Mouse (Mus musculus) gastrocnemius, postnatal 36 days (tissue): ENCODE measurements around the gene Cry2. TPM values are rescaled to one million over a fixed set of nuclear protein-coding genes. Genes with fewer than 3 reads are reported as not detected.
A peak's percentile ranks its signal among the peaks of the same experiment; 100 is the strongest.

Source experiments
- DNase-seq, 2 experiments: peaks; one replicate each; pipeline ENCODE4 v3.0.0; 2022
- intact Hi-C: fragments of 180-260 bp; cut with DNase I; formaldehyde crosslinking; loops from one replicate; pipeline ENCODE4 v1.15.1; 2025
- total RNA-seq, 2 experiments: library from RNA; stranded (reverse); gene quantifications; 2 replicates each; pipeline ENCODE4 v1.2.3; 2021

The Cry2 gene
- total RNA-seq, 2 experiments from 2014 or later = 16.9 to 21.9 TPM

- intact Hi-C loops = loop anchor here (2.0 to 5.0 kb wide), 2 partner anchors 42 to 58 kb away; no protein-coding TSS in a partner anchor
- peak; percentile 90 to 94 for DNase-seq
Measured at GRCm38 (mm10) chr2:92375099-92375623, 58.7 kb downstream of the Cry2 start.

DNA sequence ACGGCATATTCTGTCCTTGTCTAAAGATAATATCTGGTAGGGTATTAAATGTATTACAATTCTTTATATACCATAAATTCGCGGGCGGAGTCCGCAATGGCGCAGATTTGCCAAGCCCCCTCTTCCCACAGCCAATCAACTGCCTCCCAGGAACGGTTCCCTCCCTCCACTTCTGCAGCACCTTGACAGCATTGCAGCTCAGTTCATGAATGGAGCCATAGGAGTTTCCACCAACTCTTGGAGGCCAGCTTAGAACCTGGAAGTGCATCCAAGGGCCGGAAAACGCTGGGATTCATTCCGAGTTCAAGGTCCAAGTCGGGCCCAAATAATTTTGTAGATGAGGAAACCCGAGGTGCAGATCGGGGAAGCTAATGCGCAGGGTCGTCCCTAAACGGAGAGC, 59.3 kb downstream of the Cry2 start, which contains the start of the genes Pex16 and Large2:
Pex16 (plus strand) TSS at position 163 of the 400 bp plus-strand sequence.
Large2 (minus strand) TSS at position 356 of the 400 bp plus-strand sequence.
- no peak for DNase-seq
- intact Hi-C loops = loop anchor here (2.0 kb wide), 1 partner anchor 58 kb away; no protein-coding TSS in a partner anchor

GRCm38 (mm10) chr2:92373437-92373813, 60.4 kb downstream of the Cry2 start:
- no peak for DNase-seq
- intact Hi-C loops = no loop called here

GRCm38 (mm10) chr2:92372767-92373436, 60.9 kb downstream of the Cry2 start:
- intact Hi-C loops = no loop called here
- DNase-seq = no peak

GRCm38 (mm10) chr2:92371971-92372690, 61.7 kb downstream of the Cry2 start:
- no peak for DNase-seq
- intact Hi-C loops = no loop called here

DNA sequence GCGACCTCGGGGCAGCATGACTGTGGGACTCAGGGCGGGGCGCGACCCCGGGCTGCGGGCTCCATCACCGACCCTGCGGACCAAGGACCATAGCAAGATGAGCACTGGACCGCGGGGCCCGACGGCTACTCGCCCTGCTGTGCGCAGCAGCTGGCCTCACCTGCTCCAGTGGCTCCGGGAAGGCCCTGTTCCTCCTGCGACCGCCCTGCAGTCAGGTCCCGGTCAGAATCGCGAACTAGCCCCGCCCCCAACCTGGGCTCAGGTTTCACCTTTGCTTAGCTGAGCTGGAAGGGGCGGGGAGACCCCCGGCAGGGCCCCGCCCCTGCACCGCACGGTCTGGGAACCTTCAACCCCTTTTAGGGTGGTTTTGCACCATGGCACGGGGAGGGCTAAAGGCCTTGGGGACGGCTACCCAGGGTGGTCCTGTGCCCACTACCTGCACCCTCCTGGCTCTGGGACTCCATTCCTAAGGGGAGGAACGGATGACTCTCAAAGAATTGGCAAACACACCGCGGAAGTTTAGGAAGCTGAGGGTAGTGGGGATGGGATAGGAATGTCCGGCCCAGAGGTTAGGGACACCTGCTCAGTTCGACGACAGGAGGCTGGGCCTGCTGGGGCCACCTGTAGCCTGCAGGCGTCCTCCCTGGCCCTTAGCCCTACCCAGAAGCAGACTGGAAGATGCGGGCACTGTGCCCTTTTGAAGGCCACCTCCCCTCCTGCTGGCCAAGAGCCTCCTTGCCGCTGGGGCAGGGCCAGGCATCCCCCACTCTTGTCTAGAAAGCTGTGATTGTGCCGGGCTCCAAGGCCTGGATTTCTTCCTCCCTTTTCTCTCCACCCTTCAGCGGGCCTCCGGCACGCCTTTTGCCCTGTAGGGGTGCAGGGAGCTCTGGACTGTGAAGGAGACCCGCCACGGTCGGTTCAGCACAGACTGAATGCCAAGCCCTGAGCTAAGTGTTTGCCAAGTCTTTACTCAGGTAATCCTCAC, 62.7 kb downstream of the Cry2 start:
- no peak for DNase-seq
- intact Hi-C loops = no loop called here

GRCm38 (mm10) chr2:92370375-92370774, 63.5 kb downstream of the Cry2 start:
- DNase-seq = no peak
- intact Hi-C loops = no loop called here

- DNase-seq = no peak
- intact Hi-C loops = no loop called here
Measured at GRCm38 (mm10) chr2:92367383-92368029, 66.3 kb downstream of the Cry2 start.

GRCm38 (mm10) chr2:92365568-92365967, 68.3 kb downstream of the Cry2 start:
- intact Hi-C loops = no loop called here

DNA sequence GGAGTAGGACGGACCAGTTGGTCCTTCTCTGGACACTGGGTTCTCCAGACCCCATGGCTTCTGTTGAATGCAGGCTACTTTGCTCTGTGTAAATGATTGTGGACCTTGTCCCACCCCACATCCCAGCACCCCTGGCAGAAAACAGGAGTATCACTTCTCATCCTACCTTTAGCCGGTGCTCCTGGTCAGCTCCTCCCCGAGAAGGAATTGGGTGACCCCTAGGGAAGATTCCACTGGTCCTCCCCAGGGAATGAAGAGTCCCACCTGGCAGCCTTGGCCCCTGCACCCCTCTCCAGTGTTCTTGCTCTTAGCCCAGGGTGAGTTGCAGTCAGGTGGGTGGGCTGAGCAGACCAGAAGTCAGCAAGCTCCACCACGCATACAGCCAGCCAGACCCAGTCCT, 69.8 kb downstream of the Cry2 start:
- intact Hi-C loops = no loop called here
- DNase-seq = no peak

More at GRCm38 (mm10) chr2:92365568-92365967, 68.3 kb downstream of the Cry2 start:
- DNase-seq = no peak

- peak in 1 of 2 experiments; percentile 6 for DNase-seq
- intact Hi-C loops = no loop called here
Measured at GRCm38 (mm10) chr2:92362571-92363228, 71.1 kb downstream of the Cry2 start.

- no peak for DNase-seq
- intact Hi-C loops = no loop called here
Measured at GRCm38 (mm10) chr2:92361795-92362194, 72.0 kb downstream of the Cry2 start.

- intact Hi-C loops = no loop called here
- no peak for DNase-seq
Measured at GRCm38 (mm10) chr2:92360893-92361292, 73.0 kb downstream of the Cry2 start.

GRCm38 (mm10) chr2:92360186-92360823, 73.5 kb downstream of the Cry2 start:
- no peak for DNase-seq
- intact Hi-C loops = no loop called here

DNA sequence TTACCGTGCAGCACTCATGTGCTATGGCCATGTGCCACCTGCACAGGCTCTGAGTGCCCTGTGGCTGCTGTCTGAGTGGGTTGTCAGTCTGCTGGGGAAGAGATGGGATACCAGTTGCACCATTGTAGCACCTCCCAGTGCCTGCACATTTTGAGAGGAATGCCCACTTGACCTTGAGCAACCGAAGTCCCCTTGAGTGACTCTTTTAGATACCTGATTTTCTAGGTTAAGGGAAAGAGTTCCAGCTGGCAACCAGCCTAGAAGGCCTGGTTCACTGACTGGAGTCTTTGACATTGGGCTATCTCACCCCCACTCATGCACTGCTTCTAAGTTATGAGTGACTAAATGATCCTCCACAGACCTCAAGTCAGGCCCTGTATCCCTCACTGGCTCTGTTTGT, 74.5 kb downstream of the Cry2 start:
- DNase-seq = no peak
- intact Hi-C loops = no loop called here

DNA sequence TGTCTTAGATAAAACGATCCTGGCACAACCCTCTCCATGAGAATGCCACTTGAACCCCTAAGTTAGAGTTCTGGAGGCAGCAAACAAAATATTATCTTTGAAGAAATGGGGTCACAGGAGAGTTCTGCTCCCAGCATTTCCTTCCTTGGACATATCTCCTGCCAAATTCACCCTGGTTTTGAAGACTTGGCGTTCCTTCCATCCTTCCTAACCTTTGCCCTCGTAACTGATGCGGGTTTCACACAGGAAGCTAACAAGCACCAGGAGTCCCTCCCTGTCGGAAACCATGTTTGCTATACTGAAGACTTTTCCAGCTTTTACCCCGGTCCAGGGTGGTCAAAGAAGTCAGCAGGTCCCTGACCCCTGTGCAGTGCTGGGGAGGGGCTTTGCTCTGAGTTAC, 79.6 kb downstream of the Cry2 start:
- intact Hi-C loops = no loop called here
- no peak for DNase-seq
